Mouse (Mus musculus) CH12.LX (cell line): ENCODE measurements around the gene Srgap1.

Source experiments
- CTCF ChIP-seq, 2 experiments: IDR thresholded peaks in 1 of 2; conservative IDR thresholded peaks in 1 of 2; 2 replicates each; pipeline ENCODE4 v1.5.1; 2011 to 2012; ENCODE audit warnings: low read depth in 2 of 2, low read length in 2 of 2, improper control_type of control experiment in 1 of 2, inconsistent platforms in 1 of 2, mild to moderate bottlenecking in 1 of 2, moderate library complexity in 1 of 2
- E2F4 ChIP-seq: IDR thresholded peaks from 2 replicates; pipeline ENCODE4 v1.6.1; 2011; ENCODE audit warnings: low read depth, low read length, improper control_type of control experiment; ENCODE audit not compliant: insufficient replicate concordance
- EP300 ChIP-seq: IDR thresholded peaks from 2 replicates; pipeline ENCODE4 v1.6.1; 2011; ENCODE audit warnings: low read length, improper control_type of control experiment
- GABPA ChIP-seq: IDR thresholded peaks from 2 replicates; pipeline ENCODE4 v1.6.1; 2012; ENCODE audit warnings: low read depth, low read length, improper control_type of control experiment, inconsistent platforms; ENCODE audit not compliant: insufficient replicate concordance
- HCFC1 ChIP-seq: IDR thresholded peaks from 2 replicates; pipeline ENCODE4 v1.6.1; 2012; ENCODE audit warnings: low read depth, mild to moderate bottlenecking, inconsistent platforms, low read length, improper control_type of control experiment
- MAX ChIP-seq: IDR thresholded peaks from 2 replicates; pipeline ENCODE4 v1.6.1; 2011; ENCODE audit warnings: low read length, improper control_type of control experiment
- MAZ ChIP-seq: IDR thresholded peaks from 2 replicates; pipeline ENCODE4 v1.6.1; 2012; ENCODE audit warnings: low read depth, mild to moderate bottlenecking, inconsistent platforms, low read length, improper control_type of control experiment, moderate library complexity
- MXI1 ChIP-seq: IDR thresholded peaks from 2 replicates; pipeline ENCODE4 v1.6.1; 2011; ENCODE audit warnings: mild to moderate bottlenecking, low read depth, low read length, improper control_type of control experiment
- POLR2A ChIP-seq: IDR thresholded peaks from 2 replicates; pipeline ENCODE4 v1.6.1; 2011; ENCODE audit warnings: low read depth, mild to moderate bottlenecking, improper control_type of control experiment, low read length
- POLR2AphosphoS2 ChIP-seq: IDR thresholded peaks from 2 replicates; pipeline ENCODE4 v1.6.1; 2011; ENCODE audit warnings: low read depth, low read length, improper control_type of control experiment
- SMC3 ChIP-seq: IDR thresholded peaks from 2 replicates; pipeline ENCODE4 v1.6.1; 2011; ENCODE audit warnings: low read depth, low read length, improper control_type of control experiment
- UBTF ChIP-seq: IDR thresholded peaks from 2 replicates; pipeline ENCODE4 v1.6.1; 2012; ENCODE audit warnings: low read depth, mild to moderate bottlenecking, inconsistent platforms, low read length, improper control_type of control experiment, moderate library complexity
- USF2 ChIP-seq: conservative IDR thresholded peaks from 2 replicates; pipeline ENCODE4 v1.6.1; 2011; ENCODE audit warnings: low read depth, low read length, improper control_type of control experiment

DNA sequence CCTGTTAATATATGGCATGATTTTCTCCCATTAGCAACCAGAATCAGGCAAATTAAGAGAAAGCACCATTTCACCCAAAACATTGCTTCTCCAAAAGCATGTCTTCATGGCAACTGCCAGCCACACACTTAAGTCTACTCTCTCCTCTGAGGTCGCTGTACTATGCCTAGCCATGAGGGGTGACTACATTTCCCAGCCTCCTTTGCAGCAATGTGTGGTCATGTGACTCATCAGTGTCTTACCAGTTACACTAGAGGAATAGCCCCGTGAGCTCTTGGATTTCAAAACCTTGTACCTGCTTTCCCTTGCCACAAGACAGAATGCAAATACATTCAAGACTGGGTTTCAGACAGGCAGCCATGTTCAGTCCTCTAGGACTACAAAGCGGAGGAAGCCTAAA lies 8.6 kb downstream of the Srgap1 start:
- TF ChIP-seq EP300, result no peak
- no peak for TF ChIP-seq CTCF (conservative IDR thresholded peaks at IDR 0.05 in 1 of 2, IDR thresholded peaks at IDR 0.05 in 1 of 2; ENCODE audit: low read depth in 2 of 2, low read length in 2 of 2)
- no peak for TF ChIP-seq SMC3
- peak; percentile 29; the same call in 1 of the 2 replicates for TF ChIP-seq USF2
- TF ChIP-seq E2F4, result no peak
- peak; percentile 69 for TF ChIP-seq HCFC1
- TF ChIP-seq MAZ, result no peak
- no peak for TF ChIP-seq POLR2A
- no peak for TF ChIP-seq GABPA
- TF ChIP-seq MXI1, result no peak
- no peak for TF ChIP-seq UBTF
- TF ChIP-seq MAX, result no peak
- no peak for TF ChIP-seq POLR2AphosphoS2
